Mouse (Mus musculus) myocyte (in vitro differentiated cells): ENCODE results near the gene Trpm6.

Experiments
- CEBPB ChIP-seq: IDR thresholded peaks from 2 replicates; pipeline ENCODE4 v1.6.1; 2011; ENCODE audit warnings: mild to moderate bottlenecking, moderate library complexity; ENCODE audit not compliant: poor library complexity, insufficient read depth, severe bottlenecking
- MAX ChIP-seq: IDR thresholded peaks from one replicate; pipeline ENCODE4 v1.6.1; 2011; ENCODE audit warnings: low read depth, mild to moderate bottlenecking, control low read depth
- MYOG ChIP-seq, 3 experiments: IDR thresholded peaks; one replicate each; pipeline ENCODE4 v1.6.1; 2011; ENCODE audit warnings: control low read depth in 2 of 3, low read depth in 2 of 3, mild to moderate bottlenecking in 2 of 3; ENCODE audit not compliant: insufficient read length in 2 of 3, control insufficient read depth in 1 of 3, insufficient read depth in 1 of 3
- POLR2A ChIP-seq: IDR thresholded peaks from one replicate; pipeline ENCODE4 v1.6.1; 2011; ENCODE audit warnings: low read depth, mild to moderate bottlenecking, control low read depth, moderate library complexity; ENCODE audit not compliant: insufficient read length
- POLR2AphosphoS2 ChIP-seq: IDR thresholded peaks from one replicate; pipeline ENCODE4 v1.6.1; 2011; ENCODE audit warnings: low read depth, control low read depth; ENCODE audit not compliant: insufficient read length
- REST ChIP-seq: IDR thresholded peaks from one replicate; pipeline ENCODE4 v1.6.1; 2011; ENCODE audit warnings: mild to moderate bottlenecking, control low read depth, moderate library complexity; ENCODE audit not compliant: insufficient read depth, insufficient read length
- TCF12 ChIP-seq: IDR thresholded peaks from one replicate; pipeline ENCODE4 v1.6.1; 2011; ENCODE audit warnings: mild to moderate bottlenecking, control low read depth; ENCODE audit not compliant: poor library complexity, insufficient read depth, severe bottlenecking
- USF1 ChIP-seq: IDR thresholded peaks from one replicate; pipeline ENCODE4 v1.6.1; 2011; ENCODE audit warnings: low read depth, mild to moderate bottlenecking, control low read depth, moderate library complexity

- TF ChIP-seq POLR2A: no peak
- no peak for TF ChIP-seq REST
- TF ChIP-seq USF1: no peak
- TF ChIP-seq MYOG (IDR thresholded peaks at IDR 0.05; ENCODE audit: control insufficient read depth in 1 of 3, insufficient read depth in 1 of 3, insufficient read length in 2 of 3, low read depth in 2 of 3): no peak
- TF ChIP-seq TCF12: no peak
- TF ChIP-seq MAX: no peak
- no peak for TF ChIP-seq POLR2AphosphoS2
- no peak for TF ChIP-seq CEBPB
Measured at GRCm38 (mm10) chr19:18846336-18846735, 96.6 kb downstream of the Trpm6 start.
